Mouse (Mus musculus): ENCODE measurements around the gene Wfdc5.

Gene Wfdc5

DNA sequence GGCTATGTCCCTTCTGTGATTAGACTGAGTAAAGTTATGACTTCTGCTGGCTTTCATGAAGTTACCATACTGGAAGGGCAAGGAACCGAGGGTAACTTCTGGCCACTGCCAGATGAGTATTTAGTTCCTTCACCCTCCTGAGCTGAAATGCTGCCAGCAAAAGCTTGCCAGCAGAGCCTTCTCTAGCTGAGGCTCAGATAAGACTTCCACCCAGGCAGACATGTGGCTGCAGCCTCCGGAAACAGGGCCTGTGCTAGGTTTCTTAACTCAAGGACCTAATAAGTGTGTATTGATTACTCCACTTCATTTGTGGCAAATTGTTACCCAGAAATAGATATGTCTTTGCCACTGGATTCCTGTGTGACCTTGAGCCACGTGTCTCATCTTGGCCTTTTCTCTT is 9.1 kb downstream of the Wfdc5 start:
- no peak for DNase-seq

DNA sequence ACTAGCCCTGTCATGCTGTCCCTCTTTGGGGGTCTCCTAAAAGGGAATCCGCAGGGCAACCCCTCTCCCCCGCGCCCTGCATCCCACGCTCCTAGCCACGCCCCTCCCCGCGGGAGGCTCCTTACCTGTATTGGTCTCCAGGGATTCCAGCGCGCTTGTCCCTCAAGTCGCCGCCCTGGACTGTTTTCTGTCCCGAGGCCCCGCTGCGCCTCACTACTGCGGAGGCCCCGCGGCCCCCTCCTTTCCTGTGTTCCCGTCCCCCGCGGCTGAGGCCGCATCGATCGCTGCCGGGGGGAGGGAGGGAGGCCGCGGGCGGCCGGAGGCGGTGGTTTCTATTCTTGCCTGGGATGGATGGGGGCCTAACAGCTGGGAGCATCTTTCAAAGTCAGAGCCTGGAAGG is 11.6 kb downstream of the Wfdc5 start, which contains the start of gene Kcns1:
Gene Kcns1, minus strand, starts transcription at position 212 of the 400 bp plus-strand sequence.
- peak in 1 of 2 experiments; percentile 30 for DNase-seq

DNA sequence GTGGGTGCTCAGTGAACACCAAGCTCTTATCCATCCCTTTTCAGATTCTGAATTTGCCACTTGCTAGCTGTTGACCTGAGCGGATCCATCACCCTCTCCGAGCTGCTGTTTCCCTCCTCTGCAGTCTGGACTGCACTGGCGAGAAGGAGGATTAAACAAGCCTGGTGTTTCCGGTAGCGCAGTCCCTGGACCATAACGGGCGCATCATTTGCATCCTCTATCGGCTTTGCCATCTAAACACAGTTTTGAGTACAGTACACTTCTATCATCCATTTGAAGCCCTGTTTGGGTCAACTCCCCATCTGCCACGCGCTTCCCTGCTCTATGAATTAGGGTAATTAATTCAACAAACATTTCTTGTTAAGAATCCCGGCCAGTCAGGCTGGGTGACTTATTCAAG is 12.2 kb downstream of the Wfdc5 start:
- no peak for DNase-seq

DNA sequence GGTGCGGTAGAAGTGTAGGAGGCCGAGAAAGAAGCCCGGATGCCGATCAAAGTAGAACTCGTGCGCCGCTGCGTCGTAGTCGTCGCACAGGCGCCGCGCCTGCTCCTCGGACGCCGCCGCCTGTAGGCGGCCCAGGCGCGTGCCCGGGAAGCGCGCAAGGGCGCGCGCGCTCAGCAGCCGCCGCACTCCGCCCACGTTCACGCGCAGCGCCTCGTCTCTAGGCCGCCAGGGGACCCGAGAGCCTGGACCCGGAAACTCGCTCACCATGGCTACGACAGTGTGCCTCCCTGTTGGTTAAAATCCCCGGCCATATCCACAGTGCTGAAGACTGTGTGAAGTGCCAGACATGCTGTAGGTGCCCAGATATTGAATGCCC is 14.0 kb downstream of the Wfdc5 start:
- no peak for DNase-seq

DNA sequence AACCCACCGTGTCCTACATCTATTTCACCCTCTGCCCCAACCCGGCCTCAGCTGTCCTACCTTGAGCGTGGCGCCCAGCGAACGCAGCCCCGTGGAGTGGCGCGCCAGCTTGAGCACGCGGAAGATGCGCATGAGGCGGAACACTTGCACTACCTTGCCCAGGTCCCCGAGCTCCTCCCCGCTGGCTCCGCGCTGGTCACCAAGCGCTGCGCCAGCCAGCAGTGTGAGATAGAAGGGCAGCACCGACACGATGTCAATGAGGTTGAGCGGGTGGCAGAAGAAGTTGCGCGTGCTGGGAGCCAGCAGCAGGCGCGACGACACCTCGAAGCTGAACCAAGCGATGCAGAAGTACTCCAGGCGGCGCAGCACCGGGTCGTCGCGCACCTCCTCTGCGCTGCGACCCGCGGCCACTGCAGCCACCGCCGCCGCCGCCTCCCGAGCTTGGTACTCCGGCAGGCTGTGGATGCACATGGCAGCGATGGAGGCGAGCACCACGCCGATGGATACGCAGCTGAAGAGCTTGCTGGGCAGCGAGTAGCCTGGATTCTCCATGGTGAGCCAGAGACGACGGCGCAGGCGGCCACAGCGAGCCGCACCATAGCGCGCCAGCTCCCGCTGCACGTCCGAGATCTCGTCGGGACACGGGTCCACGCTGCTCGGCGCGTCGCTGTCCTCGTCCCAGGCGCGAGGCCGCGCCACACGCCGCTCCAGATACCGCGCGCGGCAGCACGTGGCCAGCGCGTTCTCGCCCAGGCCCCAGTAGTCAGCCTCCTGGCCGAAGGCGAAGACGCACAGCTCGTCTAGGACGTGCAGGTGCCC is 14.6 kb downstream of the Wfdc5 start:
- DNase-seq = no peak

DNA sequence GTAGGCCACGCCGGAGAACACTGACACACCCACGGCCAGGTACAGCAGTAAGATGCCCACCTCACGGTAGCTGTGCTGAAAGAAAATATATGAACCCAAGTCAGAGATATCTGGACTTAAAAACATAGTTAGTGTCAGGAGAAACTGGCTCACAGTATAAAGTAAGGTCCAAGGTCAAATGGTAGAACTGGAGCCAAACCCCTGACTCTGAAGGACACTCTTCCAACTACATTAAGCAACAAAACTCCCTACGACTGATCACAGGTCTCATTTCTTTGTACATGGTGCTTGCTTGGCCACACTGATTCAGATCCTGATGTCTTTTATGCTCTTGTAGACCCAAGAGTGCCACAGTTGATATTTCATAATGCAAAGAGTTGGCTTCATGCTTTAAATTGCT is 17.6 kb downstream of the Wfdc5 start:
- no peak for DNase-seq

DNA sequence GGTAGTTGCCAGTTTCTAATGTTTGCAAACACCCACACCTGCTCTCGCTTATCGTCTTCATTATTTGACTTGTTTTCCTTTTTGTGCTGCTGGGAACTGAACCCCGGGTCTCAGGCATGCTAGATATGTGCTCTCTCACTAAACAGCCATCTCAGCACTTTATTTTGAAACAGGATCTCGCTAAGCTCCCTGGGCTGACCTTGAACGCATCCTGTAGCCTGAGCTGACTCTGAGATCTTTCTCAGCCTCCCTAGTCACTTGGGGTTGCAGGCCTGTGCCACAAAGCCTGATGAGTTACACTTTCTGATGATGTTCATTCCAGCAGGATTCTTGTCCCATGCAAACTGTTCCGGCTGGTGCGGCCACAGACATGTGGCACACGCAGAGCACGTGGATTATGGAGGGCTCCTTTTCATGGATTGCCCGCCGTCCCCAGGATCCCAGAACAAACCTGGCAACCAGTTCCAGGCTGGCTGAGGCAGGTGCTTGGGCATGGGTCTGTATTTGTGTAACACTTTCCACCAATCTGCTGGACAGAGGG is 21.0 kb downstream of the Wfdc5 start:
- DNase-seq = no peak

DNA sequence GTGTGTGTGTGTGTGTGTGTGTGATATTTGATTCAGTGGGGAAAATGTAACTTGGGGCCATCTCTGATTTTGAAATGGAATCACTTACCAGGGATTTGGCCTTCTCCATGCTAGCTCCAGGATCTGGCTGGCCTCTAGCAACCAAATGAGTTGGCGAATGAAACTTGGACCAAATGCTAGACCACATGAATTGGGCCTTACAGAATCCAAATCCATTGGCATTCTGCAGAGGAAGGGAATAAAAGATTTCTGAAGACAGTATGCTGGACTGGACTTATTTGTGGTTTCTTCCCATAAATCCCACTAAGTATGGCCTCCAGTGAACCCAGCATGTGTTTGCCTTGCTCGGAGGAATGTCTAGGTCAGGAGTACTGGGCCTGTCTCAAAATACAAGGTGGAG is 23.7 kb downstream of the Wfdc5 start:
- no peak for DNase-seq

DNA sequence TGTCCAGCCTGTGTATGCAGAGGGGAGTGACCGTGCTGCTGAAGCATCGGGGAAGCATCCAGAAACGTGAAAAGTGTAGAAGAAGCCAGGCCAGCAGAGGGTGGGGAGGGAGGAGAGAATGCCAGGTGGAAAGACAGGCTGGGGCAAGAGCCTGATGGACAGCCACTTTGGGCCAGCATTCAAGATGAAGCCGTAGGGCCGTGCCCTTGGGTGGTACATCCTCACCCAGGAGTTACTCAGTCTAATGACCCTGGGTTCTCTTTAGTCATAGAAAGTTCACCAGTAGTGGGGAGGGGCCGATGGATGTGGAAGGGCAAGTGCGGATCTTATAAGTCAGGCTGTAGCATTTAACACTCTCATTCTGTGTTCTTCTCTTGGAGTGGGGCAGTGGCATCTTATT is 26.4 kb downstream of the Wfdc5 start:
- no peak for DNase-seq

DNA sequence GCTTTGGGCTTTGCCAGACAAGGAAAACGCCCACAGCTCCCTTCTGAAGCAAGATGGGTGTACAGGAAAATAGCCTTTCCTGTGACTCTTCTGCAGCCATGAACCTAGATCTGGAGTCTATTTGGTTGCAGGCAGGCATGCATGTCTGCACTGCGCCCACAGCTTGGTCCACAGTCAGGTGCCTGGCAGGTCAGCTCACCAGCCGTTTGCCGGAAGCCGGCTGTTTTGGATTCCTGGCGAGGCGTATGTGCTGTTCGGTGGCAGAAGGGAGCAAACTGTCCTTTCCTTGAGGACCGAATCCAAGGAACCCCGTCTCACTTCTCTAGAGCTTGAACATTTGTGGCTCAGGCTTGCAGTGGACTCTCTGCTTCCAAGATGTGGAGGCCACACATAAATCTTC is 28.5 kb downstream of the Wfdc5 start:
- DNase-seq = peak; percentile 64 to 73

DNA sequence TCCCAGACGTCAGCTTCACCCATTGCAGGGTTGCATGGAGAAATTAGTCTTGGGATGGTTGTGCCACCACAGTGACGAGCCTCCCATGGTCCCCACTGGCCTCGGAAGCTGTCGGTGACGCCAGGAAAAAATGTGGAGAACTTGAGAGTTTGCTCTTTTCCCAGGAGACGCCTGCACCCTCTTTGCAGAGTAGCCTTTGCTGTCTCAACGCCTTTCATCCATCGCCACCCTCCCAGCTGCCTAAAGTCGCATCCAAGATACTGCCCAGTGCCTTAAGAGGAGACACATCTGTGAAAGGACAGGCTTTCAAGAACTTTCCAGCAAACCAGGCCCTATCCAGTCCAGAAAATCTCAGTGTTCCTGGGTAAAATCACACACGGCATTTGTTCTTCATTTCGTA is 30.2 kb downstream of the Wfdc5 start:
- DNase-seq = no peak

DNA sequence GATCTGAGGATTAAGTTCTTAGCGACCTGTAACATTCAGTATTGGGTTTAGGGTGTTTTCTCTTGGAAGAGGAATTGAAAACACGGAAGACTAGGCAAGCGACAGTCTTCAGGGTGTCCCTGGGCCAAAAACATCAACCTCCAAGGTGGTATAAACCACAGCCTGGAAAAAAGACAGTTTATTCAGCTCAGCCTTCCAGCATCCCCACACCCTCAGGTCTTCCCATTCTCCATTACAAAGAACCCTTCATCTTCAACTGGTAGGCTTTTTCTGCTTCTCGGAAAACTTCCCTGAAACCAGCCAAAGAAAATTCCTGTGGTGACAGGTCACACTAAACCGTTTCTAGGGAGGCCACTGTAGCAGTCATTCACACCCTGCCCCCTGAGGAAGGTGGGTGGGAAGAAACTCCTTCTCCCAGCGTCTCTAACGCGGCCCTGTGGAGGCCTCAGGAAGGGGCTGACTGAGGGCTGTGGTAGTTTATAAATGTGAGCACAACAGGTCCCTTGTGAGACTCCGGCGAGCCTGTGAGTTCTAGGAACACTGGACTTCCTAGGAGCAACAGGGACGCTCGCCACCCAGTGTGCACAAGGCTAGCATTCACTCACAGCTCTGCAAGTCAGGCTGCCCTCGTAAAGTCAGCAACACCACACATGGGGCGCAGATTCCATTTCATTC is 32.3 kb downstream of the Wfdc5 start:
- DNase-seq = no peak

DNA sequence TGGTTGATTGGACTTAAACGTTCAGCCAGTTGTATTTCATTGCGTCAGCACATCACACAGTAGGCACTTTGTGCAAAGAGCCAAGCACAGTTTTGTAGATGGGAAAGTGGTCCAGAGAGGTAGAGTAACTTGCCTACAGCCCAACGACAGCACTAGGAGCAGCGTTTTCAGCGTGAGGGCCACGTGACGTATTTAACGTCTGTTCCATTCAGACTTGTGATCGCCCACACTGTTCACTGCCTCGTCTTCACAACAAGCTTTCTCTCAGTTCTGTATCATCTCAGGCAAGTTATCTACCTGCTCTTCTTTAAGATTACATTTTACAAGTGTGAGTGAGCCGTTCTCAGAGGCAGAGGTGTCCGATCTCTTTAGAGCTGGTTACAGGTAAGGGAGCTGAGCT is 36.0 kb downstream of the Wfdc5 start:
- DNase-seq = no peak

DNA sequence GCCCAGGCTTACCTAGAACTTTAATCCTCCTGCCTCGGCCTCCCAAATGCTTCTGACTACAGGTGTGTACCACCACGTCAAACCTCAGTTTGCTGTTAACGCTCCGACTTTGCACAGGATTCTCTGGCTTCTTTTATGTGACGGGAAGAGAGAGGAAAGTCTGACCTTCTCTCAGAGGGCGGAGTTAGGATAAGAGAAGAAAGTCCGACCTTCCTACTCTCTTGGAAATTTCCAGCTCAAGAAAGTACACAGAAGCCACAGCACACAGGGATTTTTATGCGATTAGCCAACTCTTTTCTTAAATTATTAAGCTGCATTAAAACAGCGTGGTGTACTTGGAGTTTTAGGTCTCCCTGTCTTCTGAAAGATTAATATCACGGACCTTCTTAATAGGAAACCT is 38.0 kb downstream of the Wfdc5 start:
- DNase-seq = no peak

DNA sequence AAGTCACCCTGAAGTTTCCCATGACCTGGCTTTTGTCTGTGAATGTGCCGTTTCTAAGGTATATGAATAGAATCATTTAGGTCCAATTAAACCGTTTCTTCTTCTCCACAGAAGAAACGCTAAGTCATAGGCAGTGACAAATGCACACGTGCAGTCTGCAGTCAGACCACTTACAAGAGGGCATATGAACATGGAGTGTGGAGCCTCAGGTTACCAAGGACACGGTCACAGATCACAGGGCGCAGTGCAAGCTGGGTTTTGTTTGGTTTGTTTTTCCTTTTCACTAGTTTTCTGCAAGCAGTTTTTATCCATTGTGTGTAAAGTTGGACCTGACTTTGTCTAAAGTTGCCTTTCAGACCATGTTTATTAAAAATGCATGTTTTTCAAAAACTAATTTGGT is 38.5 kb downstream of the Wfdc5 start:
- no peak for DNase-seq

DNA sequence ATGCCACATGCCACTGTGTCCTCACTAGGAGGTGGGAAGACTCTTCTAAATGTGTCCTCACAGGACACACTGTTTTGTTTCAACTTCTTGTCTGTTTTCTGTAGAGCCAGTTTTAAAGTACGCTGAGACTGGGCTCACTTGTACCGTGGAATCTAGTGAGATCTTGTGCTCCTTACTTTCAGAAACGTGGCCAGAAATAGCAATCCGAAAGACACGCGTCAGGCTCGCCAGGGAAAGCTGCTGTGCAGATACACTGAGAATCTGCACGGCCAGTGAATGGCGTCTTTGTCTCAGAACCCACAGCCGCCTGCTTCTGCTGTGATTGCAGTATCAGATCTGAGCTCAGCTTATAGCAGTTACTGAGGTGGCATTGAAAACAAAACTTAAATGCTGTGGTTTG is 40.5 kb downstream of the Wfdc5 start:
- DNase-seq = peak; percentile 20 to 35

DNA sequence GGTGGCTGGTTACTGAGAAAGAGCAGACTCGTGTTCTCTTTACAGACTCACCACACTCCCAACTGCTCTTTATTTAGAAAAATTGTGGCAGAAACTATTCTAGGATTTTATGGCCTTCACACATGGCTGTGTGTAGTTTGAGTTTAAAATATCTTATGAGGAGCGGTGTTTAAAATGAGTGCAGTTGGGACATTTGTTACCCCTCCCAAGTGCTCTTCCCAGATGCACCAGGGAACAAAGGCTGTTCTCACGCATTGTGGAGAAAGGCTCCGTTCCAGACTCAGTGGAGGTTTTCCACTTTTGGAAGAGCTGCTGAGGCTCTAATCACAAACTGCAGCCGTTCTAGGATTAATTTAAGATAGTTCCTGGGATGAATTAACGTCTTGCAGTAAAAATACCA is 44.8 kb downstream of the Wfdc5 start:
- no peak for DNase-seq

DNA sequence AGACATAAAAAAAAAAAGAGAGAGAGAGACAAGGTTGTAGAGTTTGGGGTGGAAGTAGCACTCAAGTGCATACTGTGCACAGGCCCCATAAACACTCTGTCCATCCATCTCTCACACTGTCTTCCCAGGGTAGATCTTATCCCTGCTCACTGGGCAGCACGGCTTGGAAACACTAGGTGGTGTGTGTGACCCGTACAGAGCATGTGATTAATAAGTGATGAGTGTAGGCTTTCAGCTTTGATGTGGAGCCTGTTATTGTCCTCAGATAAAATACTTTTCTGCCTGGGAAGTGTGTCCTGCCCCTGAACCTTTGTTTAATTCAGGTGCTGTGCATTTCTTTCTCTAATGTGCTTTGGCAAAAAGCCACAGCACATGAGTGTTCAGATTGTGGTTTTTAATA is 46.1 kb downstream of the Wfdc5 start:
- DNase-seq = no peak

DNA sequence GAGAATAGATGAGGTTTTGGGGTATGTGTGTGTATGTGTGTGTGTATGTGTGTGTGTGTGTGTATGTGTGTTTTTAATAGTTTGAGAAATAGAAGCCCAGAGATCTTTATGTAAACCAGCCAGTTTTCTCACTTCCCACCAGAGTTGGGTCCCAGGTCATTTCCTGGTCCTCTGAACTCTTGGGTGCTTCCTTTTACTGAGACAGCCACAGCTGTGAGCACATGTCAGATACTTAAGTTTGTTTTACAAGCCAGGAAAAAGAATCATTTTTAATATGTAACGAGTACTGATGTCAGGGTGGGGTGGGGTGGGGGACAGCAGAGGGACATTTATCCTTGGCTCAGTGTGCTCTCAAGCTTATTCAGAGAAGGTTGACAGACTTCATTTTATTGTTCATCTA is 47.2 kb downstream of the Wfdc5 start:
- DNase-seq = no peak

DNA sequence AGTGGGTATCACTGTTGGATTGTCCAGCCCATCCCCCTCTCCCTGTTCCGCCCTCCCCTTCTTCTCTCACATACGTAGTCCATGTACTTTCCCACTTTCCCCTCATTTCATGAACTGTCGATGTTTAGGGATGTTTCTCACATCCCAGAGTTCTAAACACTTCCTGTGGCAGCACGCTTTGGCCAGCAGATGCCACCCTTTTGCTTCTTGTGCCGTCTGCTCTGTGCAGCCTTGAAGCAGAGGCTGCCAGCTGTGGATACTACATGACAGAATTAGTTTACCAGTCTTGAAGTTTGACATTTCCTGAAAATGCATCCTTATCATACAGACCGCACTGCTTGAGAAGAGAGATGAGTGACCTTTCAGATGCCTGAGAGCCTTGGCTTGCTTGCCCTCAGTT is 48.0 kb downstream of the Wfdc5 start:
- no peak for DNase-seq

DNA sequence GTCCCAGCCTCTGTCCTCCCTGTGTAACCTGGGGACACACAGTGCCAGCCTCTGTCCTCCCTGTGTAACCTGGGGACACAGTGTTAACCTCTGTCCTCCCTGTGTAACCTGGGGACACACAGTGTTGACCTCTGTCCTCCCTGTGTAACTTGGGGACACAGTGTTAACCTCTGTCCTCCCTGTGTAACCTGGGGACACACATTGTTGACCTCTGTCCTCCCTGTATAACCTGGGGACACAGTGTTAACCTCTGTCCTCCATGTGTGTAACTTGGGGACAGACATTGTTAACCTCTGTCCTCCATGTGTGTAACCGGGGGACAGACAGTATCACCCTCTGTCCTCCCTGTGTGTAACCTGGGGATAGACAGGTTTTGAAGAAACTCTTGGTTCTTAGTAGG is 51.0 kb downstream of the Wfdc5 start:
- no peak for DNase-seq

DNA sequence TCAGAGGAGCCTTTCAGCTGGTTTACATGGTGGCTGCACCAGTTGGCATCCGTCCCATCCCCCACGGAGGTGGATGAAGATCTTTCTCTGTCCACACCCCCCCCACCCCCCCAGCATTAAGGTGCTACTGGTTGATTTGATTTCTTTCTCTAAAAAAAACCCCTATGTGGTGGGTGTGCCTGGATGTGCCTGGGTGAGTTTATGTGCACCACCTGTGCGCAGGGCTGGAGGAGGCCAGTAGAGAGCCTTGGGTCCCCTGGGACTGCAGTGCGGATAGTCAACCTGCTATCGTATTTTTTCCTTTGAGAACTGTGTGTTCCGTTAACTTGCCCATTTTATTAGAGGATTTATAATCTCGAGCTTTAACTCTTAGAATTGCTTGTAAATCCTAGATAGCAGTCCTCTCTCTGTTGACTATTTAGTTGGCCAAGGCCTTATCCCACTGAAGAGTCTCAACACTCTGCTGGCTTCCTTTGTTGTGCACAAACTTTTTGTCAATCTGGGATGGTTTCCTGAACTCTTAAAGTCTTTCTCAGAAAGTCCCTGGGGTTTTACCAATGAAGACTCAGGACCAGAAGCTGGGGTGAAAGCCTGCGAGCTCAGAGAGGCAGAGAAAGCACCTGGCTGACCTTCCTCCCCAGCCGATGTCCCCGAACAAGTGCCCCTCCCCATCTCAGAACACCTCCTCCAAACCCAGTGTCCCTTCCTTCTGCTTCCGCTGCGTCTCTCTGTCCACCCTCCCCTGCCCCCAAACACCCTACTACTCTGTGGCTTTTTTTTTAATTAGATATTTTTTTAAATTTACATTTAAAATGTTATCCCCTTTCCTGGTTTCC is 53.7 kb downstream of the Wfdc5 start:
- peak in 1 of 2 experiments; percentile 40 for DNase-seq

DNA sequence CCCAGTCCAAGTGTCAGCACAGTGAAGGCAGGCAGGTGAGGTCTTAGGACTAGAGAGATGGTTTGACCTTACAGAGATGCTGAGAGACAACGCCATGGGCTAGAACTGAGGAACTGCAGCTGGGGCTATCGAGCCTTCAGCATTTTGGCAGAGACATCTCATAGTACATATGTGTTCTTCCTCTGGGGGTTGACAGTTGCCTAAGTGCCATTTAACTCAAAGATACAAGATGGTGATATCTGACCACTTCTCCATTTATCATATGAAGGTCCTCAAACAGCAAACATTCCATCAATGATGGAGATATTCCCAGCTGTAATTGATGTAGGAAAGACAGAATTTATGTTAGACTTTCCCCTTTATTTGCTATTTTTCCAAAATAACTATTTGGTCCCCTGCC is 55.2 kb downstream of the Wfdc5 start:
- DNase-seq = no peak

Data from cerebellum, postnatal 25 days (tissue).